Mouse (Mus musculus): ENCODE measurements around the gene Pgm2. TPM values are rescaled to one million over a fixed set of nuclear protein-coding genes. Genes with fewer than 3 reads are reported as not detected.

Pgm2 gene
- polyA plus RNA-seq (2012): 56.8 and 75.7 TPM in 2 replicates

DNA sequence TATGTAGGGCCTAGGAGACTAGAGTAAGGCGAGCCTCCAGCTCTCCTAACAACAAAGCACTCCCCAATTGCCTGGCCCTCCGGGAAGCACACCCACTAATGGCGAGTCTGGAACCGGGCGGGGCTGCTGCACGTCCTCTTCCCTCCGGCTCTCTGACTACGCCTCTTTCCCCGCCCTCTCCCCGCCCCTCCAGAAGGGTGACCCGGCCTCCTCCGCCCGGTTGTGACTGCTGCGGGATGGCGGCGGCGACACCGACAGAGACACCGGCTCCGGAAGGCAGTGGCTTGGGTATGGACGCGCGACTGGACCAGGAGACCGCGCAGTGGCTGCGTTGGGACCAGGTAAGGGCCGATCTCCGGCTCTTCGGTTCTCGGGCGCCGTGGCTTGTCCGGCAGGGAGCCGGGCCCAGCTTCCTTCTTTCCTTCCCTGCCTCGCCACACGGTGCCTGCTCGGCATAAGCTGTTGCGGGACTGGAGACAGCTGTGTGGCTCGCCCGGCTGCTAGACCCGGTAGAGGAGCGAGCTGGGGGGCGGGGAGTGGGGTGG lies at the start of gene Pgm2:
Pgm2 (plus strand) TSS at position 203 of the 545 bp plus-strand sequence.
- TF ChIP-seq GATA1 (IDR thresholded peaks at IDR 0.05; ENCODE audit: low read length): no peak

- TF ChIP-seq GATA1 (IDR thresholded peaks at IDR 0.05; ENCODE audit: low read length): no peak
These were observed 48.9 kb upstream of the Pgm2 start for GRCm38 (mm10) chr5:64043694-64044453.

GRCm38 (mm10) chr5:64044790-64045189 lies 48.0 kb upstream of the Pgm2 start:
- no peak for TF ChIP-seq GATA1 (IDR thresholded peaks at IDR 0.05; ENCODE audit: low read length)

DNA sequence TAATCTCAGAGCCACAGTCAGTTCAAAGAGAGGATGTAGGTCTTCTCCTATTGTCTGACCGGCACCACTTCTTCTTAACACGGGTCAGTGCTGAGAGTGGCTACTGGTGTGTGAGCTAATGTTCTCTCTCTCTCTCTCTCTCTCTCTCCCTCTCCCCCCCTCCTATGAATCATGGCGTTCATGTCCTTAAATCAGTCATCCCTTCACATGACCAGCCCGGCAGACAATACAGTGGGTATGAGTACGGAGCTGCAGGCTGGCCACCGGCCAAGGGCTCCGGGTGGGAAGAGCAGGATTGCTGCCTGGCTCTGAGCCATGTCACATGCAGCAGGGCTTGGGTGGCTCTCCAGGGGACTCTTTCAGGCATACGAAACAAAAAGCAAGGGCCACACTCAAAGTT lies 47.2 kb upstream of the Pgm2 start:
- TF ChIP-seq GATA1 (IDR thresholded peaks at IDR 0.05; ENCODE audit: low read length): no peak

DNA sequence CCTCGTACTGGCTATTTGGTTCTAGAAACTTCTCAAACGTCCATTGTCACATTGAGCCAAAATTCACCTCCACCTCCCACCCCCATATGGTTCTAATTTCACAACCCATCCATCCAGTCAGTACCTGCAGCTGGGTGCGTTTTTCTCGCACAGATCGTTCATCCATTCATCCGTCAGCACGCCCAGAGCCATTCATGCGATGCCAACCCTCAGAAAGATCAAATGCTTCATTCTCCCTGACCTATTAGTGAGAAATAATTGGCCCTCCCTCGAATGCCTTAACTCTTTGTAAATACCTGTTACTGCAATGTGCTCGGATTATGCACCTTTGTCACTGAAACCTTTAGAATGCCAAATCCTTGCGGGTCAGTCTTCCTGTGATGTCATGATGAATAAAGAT lies 45.8 kb upstream of the Pgm2 start:
- no peak for TF ChIP-seq GATA1 (IDR thresholded peaks at IDR 0.05; ENCODE audit: low read length)

DNA sequence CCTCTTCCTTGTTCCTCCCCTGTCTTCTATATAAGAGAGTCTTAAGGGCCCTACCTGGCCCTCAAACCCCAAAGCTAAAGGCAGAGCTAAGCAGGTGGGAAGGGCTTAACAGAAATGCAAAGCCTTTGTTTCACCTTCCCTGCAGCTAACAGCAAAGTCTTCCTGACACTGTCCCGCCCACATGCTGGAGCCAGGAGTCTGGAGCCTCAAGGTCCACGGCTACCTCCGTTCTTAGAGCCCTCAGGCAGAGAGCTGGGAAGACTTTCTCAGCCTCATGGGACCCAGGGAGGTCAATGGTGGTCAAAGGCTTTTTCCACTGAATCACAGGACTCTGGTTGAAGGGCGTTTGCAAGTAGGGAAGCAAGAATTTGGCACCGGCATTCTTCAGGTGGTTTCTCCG lies 44.8 kb upstream of the Pgm2 start:
- no peak for TF ChIP-seq GATA1 (IDR thresholded peaks at IDR 0.05; ENCODE audit: low read length)

DNA sequence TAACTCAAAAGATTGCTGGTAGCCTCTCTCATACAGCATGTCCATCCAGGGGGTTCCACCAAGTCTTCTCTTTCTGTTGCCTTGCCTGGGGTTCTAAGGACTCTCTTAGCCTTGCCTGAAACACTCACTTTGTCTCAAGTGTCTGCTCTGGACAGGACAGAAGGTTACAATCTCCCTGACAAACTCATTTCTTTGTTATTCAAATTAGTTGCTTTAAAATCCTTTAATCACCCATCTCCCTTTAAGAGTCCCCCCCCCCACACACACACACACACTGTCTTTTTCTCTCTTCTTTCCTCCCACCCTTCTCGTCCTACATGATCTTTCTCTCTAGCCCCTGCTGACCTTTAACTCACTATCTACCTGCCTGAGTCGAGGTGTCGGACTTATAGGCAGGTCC lies 44.1 kb upstream of the Pgm2 start:
- TF ChIP-seq GATA1 (IDR thresholded peaks at IDR 0.05; ENCODE audit: low read length): no peak

DNA sequence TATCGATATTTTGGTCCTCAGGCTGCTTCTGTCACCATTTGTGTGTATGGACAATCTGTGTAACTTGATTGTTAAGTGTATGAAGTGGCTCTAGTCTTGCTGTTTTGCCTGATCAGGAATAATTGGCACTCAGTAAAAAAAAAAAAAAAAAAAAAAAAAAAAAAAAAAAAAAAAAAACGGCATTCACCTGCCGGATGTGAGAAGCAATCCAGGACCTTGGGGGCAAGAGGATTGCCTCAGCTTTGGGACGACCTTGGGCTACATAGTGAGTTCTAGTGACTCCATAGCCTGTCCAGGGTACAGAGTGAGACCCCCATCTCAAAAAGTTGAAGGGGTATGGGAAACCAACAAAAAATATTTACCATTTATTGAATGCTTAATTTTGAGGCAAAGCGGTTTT lies 43.5 kb upstream of the Pgm2 start:
- no peak for TF ChIP-seq GATA1 (IDR thresholded peaks at IDR 0.05; ENCODE audit: low read length)

- no peak for TF ChIP-seq GATA1 (IDR thresholded peaks at IDR 0.05; ENCODE audit: low read length)
These were observed 39.7 kb upstream of the Pgm2 start for GRCm38 (mm10) chr5:64053010-64053409.

DNA sequence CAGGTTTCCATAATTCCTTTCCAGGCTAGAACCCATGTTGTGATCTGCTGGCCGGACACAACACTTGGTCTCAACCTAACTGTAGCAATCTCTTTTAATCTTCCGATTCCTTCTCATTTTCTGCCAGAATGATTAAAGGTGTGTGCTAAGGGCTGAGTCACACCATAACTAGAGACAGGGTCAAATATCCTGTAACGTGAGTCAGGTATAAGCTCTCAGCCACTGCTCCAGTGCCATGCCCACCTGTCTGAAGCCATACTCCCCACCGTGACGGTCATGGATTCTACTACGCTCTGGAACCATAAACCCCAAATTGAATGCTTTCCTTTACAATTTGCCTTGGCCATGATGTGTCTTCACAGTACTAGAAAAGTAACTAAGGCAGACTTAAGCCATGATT lies 36.5 kb upstream of the Pgm2 start:
- TF ChIP-seq GATA1 (IDR thresholded peaks at IDR 0.05; ENCODE audit: low read length): no peak

DNA sequence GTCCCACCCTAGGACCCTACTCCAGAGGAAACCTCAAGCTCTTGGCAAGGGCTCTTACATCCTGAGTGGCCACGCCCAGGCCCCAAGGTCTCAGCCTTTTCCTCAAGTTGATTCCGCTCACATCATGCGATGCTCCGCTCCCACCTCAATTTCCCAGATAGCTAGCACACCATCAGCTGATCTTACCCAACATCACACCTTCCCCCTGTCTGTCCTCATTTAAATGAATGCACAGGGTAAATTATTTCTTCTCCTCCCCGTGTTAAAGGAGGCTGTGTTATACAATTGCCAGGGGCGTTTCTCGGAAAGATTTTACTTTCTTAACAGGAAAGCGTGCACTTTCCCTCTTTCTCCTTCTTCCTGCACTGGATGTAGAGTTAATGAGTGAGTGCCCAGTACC lies 31.9 kb upstream of the Pgm2 start:
- TF ChIP-seq GATA1 (IDR thresholded peaks at IDR 0.05; ENCODE audit: low read length): no peak

DNA sequence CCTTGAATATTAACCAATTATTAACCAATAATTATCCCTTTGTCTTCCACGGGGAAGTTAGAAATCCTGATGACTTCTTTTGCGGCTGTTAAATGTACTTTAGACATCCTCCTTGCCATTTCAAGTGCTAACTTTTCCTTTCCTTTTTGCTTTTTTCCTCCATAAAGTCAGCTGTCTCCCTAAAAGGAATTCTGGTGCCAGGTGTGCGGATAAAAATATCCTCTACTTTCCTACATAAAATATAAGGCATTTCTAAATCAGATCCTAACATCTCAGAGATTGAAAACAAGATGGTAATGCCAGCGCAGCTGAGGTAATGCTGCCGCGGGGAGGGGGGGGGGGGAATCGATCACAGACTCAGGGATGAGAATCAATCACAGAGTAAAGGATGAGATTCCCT lies 31.1 kb upstream of the Pgm2 start:
- TF ChIP-seq GATA1 (IDR thresholded peaks at IDR 0.05; ENCODE audit: low read length): no peak

- no peak for TF ChIP-seq GATA1 (IDR thresholded peaks at IDR 0.05; ENCODE audit: low read length)
These were observed 29.7 kb upstream of the Pgm2 start for GRCm38 (mm10) chr5:64062882-64063621.

- TF ChIP-seq GATA1 (IDR thresholded peaks at IDR 0.05; ENCODE audit: low read length): no peak
These were observed 29.0 kb upstream of the Pgm2 start for GRCm38 (mm10) chr5:64063622-64064355.

DNA sequence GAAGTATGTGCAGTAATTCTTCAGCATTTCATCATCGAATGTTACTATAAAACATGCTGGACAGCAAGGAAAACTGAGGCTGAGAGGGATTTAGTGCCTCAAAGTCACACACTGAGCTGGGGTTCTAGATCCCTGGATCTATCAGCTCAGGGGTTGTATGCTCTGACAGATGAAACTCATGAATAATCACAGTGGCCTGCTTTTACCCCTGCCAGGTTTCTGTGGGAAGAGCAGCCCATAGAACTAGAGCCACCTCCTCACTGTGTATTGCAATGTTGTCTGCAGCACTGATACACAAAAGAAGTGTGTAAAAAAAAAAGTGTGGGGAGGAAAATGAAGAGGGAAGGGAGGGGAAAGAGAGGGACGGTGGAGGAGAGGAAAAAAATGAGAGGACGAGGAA lies 28.3 kb upstream of the Pgm2 start:
- no peak for TF ChIP-seq GATA1 (IDR thresholded peaks at IDR 0.05; ENCODE audit: low read length)

GRCm38 (mm10) chr5:64065497-64066046 lies 27.2 kb upstream of the Pgm2 start:
- TF ChIP-seq GATA1 (IDR thresholded peaks at IDR 0.05; ENCODE audit: low read length): no peak

Measured in G1E-ER4 (cell line).